Mouse (Mus musculus) liver, adult 2 months (tissue): ENCODE measurements around the gene Ntn4.

Experiments
- CTCF ChIP-seq: fragments of 200-500 bp; IDR thresholded peaks from 2 replicates; pipeline ENCODE4 v1.5.1; 2011; ENCODE audit warnings: low read depth, low read length, control low read depth
- POLR2A ChIP-seq: fragments of 200-500 bp; IDR thresholded peaks from 2 replicates; pipeline ENCODE4 v1.6.1; 2011; ENCODE audit warnings: low read length, control low read depth; ENCODE audit not compliant: insufficient read depth; ENCODE audit errors: extremely low read depth

GRCm38 (mm10) chr10:93730514-93730913, 90.0 kb downstream of the Ntn4 start:
- TF ChIP-seq CTCF = no peak
- no peak for TF ChIP-seq POLR2A
